Mouse (Mus musculus) cortical plate, adult 2 months (tissue): ENCODE measurements around the gene Gm5640. TPM values are rescaled to one million over a fixed set of nuclear protein-coding genes. Genes with fewer than 3 reads are reported as not detected.
"Not testable (repeated sequence)": the region's sequence is repeated elsewhere in the genome, so short reads cannot be mapped to it uniquely, and the experiment has no call there.

Experiments
- H3K27ac ChIP-seq: fragments of 200-500 bp; 2 replicates; pipeline ENCODE4 v1.5.1; 2012; ENCODE audit warnings: low read length, control low read depth, inconsistent platforms; ENCODE audit not compliant: insufficient read depth
- H3K4me1 ChIP-seq: fragments of 200-500 bp; 2 replicates; pipeline ENCODE4 v1.6.1; 2011; ENCODE audit warnings: low read length; ENCODE audit not compliant: control insufficient read depth, insufficient read depth
- H3K4me3 ChIP-seq: fragments of 200-500 bp; 2 replicates; pipeline ENCODE4 v1.5.1; 2011; ENCODE audit warnings: mild to moderate bottlenecking, low read length, control low read depth; ENCODE audit not compliant: insufficient read depth
- CTCF ChIP-seq: fragments of 200-500 bp; IDR thresholded peaks from 2 replicates; pipeline ENCODE4 v1.5.1; 2011; ENCODE audit warnings: mild to moderate bottlenecking, control low read depth, low read length; ENCODE audit not compliant: insufficient read depth; ENCODE audit errors: extremely low read depth
- POLR2A ChIP-seq: fragments of 200-500 bp; IDR thresholded peaks from 2 replicates; pipeline ENCODE4 v1.6.1; 2011; ENCODE audit warnings: mild to moderate bottlenecking, low read length, control low read depth; ENCODE audit not compliant: insufficient read depth; ENCODE audit errors: extremely low read depth
- polyA plus RNA-seq: library from polyadenylated mRNA; depleted of rRNA; stranded (reverse); fragments of >200 nt; gene quantifications from 2 replicates; pipeline ENCODE4 v1.2.3, GENCODE M21; 2012; rRNA removed

Gm5640 gene
- polyA plus RNA-seq, result 0.04 and 0.06 TPM in 2 replicates

GRCm38 (mm10) chrX:74645466-74646323, at the start of gene Gm5640:
Gene Gm5640 (minus strand): TSS chrX:74645635.
- not testable (repeated sequence) for H3K4me1 ChIP-seq, H3K27ac ChIP-seq

GRCm38 (mm10) chrX:74646393-74646792, 958 bp upstream of the Gm5640 start:
- H3K4me3 ChIP-seq, H3K4me1 ChIP-seq, H3K27ac ChIP-seq: not testable (repeated sequence)

More at GRCm38 (mm10) chrX:74645466-74646323, at the start of gene Gm5640:
- not testable (repeated sequence) for H3K4me3 ChIP-seq

GRCm38 (mm10) chrX:74592379-74592778, 53.1 kb downstream of the Gm5640 start, which contains the start of gene Olfr1325:
Gene Olfr1325 (plus strand): TSS chrX:74592679.
- TF ChIP-seq CTCF (no peak), POLR2A (no peak)
- H3K4me3 ChIP-seq, result no peak within 1 kb of the TSS
- H3K4me1 ChIP-seq, result no peaks in the 10 kb centered on the region
- H3K27ac ChIP-seq, result no peak within 1 kb of the TSS

Other genes starting within 250 kb of the Gm5640 start
- 27.4 and 31.2 TPM in 2 replicates for gene G6pdx, start 216.4 kb downstream of the Gm5640 start, polyA plus RNA-seq
- not detected in 2 replicates for gene Gm6880, start 164.2 kb downstream of the Gm5640 start, polyA plus RNA-seq
- gene Olfr1326-ps1, start 70.7 kb downstream of the Gm5640 start, polyA plus RNA-seq, result not detected in 2 replicates
- gene Olfr1325, start 53.0 kb downstream of the Gm5640 start, polyA plus RNA-seq, result not detected in 2 replicates
- gene Gm6890, start 95.3 kb upstream of the Gm5640 start, polyA plus RNA-seq, result not detected in 2 replicates
- gene Gm5936, start 191.6 kb upstream of the Gm5640 start, polyA plus RNA-seq, result 0.04 and 0.09 TPM in 2 replicates